In genomic region chr1:105980849-105981610, GRCm38 (mm10) we compare ENCODE assay signal across 10 mouse cellular contexts. TPM values are rescaled to one million over a fixed set of nuclear protein-coding genes. Genes with fewer than 3 reads are reported as not detected.
DNase-seq lines count a peak whose midpoint lies in the region; ATAC-seq and TF ChIP-seq lines count a peak whose summit lies in the region.
"Had no signal": no experiment of that assay in that cellular context is flagged by ENCODE, and none has a peak within 500 bp of the region (broad histone marks: within the 10 kb centered on the region; RNA-seq: fewer than 3 reads in every experiment).

No protein-coding gene starts in this region.

- H3K4me1 ChIP-seq in heart, embryonic 12.5 days (replicated peaks) = peaks cover 22% of the 10 kb centered on the region
- H3K4me1 ChIP-seq in MEL (ENCODE audit: control insufficient read depth in 1 of 2, insufficient read depth in 2 of 2, low read length in 2 of 2) = peaks cover 0 to 3% of the 10 kb centered on the region in 2 experiments; a peak in 1 of 4 replicates
- H3K4me1 ChIP-seq in liver, embryonic 12.5 days = peaks cover 8% of the 10 kb centered on the region
- H3K4me1 ChIP-seq: neural tube, embryonic 12.5 days had no signal

- 40% methylated on average over 6 of the region's 6 CpGs for WGBS in heart, embryonic 12.5 days
- 28% methylated on average over 6 of the region's 6 CpGs for WGBS in liver, embryonic 12.5 days (ENCODE audit: insufficient replicate concordance)

- ATAC-seq in heart, embryonic 12.5 days (ENCODE audit: insufficient number of reproducible peaks, low FRiP score) = no peak; the same call in 1 of the 2 replicates
- ATAC-seq in liver, embryonic 12.5 days = peak; percentile 49; the same call in 1 of the 2 replicates

- H3K36me3 ChIP-seq in heart, embryonic 12.5 days = peaks cover 7% of the 10 kb centered on the region; the same call in 1 of the 2 replicates
- H3K36me3 ChIP-seq in MEL (ENCODE audit: control insufficient read depth in 1 of 2, insufficient read depth in 2 of 2, low read length in 2 of 2) = peaks cover 0 to 2% of the 10 kb centered on the region in 2 experiments; a peak in 2 of 4 replicates
- no peaks in the 10 kb centered on the region for H3K36me3 ChIP-seq in liver, embryonic 12.5 days
- H3K36me3 ChIP-seq: neural tube, embryonic 12.5 days had no signal

- H3K27ac ChIP-seq in heart, embryonic 12.5 days (ENCODE audit: poor library complexity, severe bottlenecking) = 0 out of 2 replicates have a peak overlapping the region, but pooled peaks have one; percentile 1
- H3K27ac ChIP-seq in MEL (ENCODE audit: control insufficient read depth, low read depth, low read length) = no peak overlapping the region
- H3K27ac ChIP-seq in liver, embryonic 12.5 days = peak overlapping the region; percentile 54
- H3K27ac ChIP-seq: neural tube, embryonic 12.5 days had no signal

- TF ChIP-seq CTCF in MEL (IDR thresholded peaks at IDR 0.05 in 2 of 3, conservative IDR thresholded peaks at IDR 0.05 in 1 of 3; ENCODE audit: control insufficient read depth in 1 of 3, insufficient read depth in 1 of 3, low read depth in 2 of 3, low read length in 3 of 3, poor library complexity in 1 of 3, severe bottlenecking in 1 of 3) = no peak

- H3K4me3 ChIP-seq in heart, embryonic 12.5 days = no peak overlapping the region
- H3K4me3 ChIP-seq in MEL (ENCODE audit: control insufficient read depth in 1 of 2, insufficient read depth in 1 of 2, low read depth in 2 of 2, low read length in 2 of 2) = no peak overlapping the region
- no peak overlapping the region for H3K4me3 ChIP-seq in liver, embryonic 12.5 days
- H3K4me3 ChIP-seq: neural tube, embryonic 12.5 days had no signal

- no peak for TF ChIP-seq RAD21 in MEL (IDR thresholded peaks at IDR 0.05; ENCODE audit: low read depth, low read length)

- no peaks in the 10 kb centered on the region for H3K27me3 ChIP-seq in heart, embryonic 12.5 days (replicated peaks)
- H3K27me3 ChIP-seq in MEL (ENCODE audit: control insufficient read depth in 1 of 2, insufficient read depth in 2 of 2, low read length in 2 of 2) = no peaks in the 10 kb centered on the region
- H3K27me3 ChIP-seq in liver, embryonic 12.5 days (replicated peaks) = no peaks in the 10 kb centered on the region
- H3K27me3 ChIP-seq: neural tube, embryonic 12.5 days had no signal

- TF ChIP-seq EP300 in MEL (IDR thresholded peaks at IDR 0.05; ENCODE audit: low read depth in 1 of 2, low read length in 2 of 2) = no peak

- no peak for DNase-seq in heart, adult 18-20 months
- DNase-seq in 3134 (ENCODE audit: extremely low read depth, insufficient read length, low spot score) = peak; percentile 27
- no peak for DNase-seq in MEL (ENCODE audit: low read depth, low spot score)
- no peak for DNase-seq in frontal cortex, postnatal 36 days (ENCODE audit: low spot score in 2 of 2)
- DNase-seq in spleen, postnatal 10 days (ENCODE audit: low spot score in 2 of 2) = no peak
- no peak for DNase-seq in right cerebral cortex, postnatal 25 days
- DNase-seq: gastrocnemius, postnatal 36 days had no signal

- H3K79me2 ChIP-seq in MEL (ENCODE audit: control insufficient read depth, insufficient read depth, low read length, poor library complexity) = no peaks in the 10 kb centered on the region

- TF ChIP-seq POLR2A in MEL (IDR thresholded peaks at IDR 0.05; ENCODE audit: control insufficient read depth in 1 of 2, insufficient read depth in 1 of 2, low read depth in 1 of 2, low read length in 2 of 2, poor library complexity in 1 of 2) = no peak

- H3K9ac ChIP-seq in heart, embryonic 12.5 days = no peak overlapping the region
- H3K9ac ChIP-seq in MEL (ENCODE audit: control insufficient read depth, low read depth, low read length, poor library complexity, severe bottlenecking) = no peak overlapping the region
- no peak overlapping the region for H3K9ac ChIP-seq in liver, embryonic 12.5 days
- H3K9ac ChIP-seq: neural tube, embryonic 12.5 days had no signal

- H3K4me2 ChIP-seq in heart, embryonic 12.5 days = no peak overlapping the region
- H3K4me2 ChIP-seq in liver, embryonic 12.5 days = 0 out of 2 replicates have a peak overlapping the region, but pooled peaks have one; percentile 18
- H3K4me2 ChIP-seq: neural tube, embryonic 12.5 days had no signal

- H3K9me3 ChIP-seq in heart, embryonic 12.5 days (replicated peaks) = no peaks in the 10 kb centered on the region
- no peaks in the 10 kb centered on the region for H3K9me3 ChIP-seq in MEL (replicated peaks; ENCODE audit: insufficient read depth, low read length)
- H3K9me3 ChIP-seq in liver, embryonic 12.5 days (replicated peaks) = no peaks in the 10 kb centered on the region
- H3K9me3 ChIP-seq: neural tube, embryonic 12.5 days had no signal

TF ChIP-seq in MEL, 35 proteins besides CTCF, POLR2A, EP300 and RAD21:
- TF ChIP-seq ZKSCAN1 (IDR thresholded peaks at IDR 0.05; ENCODE audit: low read depth, low read length) (no peak), MEF2A (IDR thresholded peaks at IDR 0.05; ENCODE audit: extremely low read depth, insufficient replicate concordance, low read depth, low read length, poor library complexity, severe bottlenecking) (no peak), ZNF384 (IDR thresholded peaks at IDR 0.05; ENCODE audit: low read depth, low read length) (peak; percentile 62; the same call in 1 of the 2 replicates), SMC3 (IDR thresholded peaks at IDR 0.05; ENCODE audit: low read depth, low read length) (no peak)

RNA-seq across cellular contexts. Expression of gene Zcchc2, which starts 9.2 kb away (rescaled TPM):
- 2.0 and 2.3 TPM in 2 replicates for polyA plus RNA-seq in heart, embryonic 12.5 days (2016; fragmentation: Nextera tagmentation; extraction: Ambion mirVana)
- 1 to 10 TPM; 7.0 to 7.9 TPM for total RNA-seq in heart, adult 18-20 months (2021)
- 10.3 and 10.5 TPM in 2 replicates for total RNA-seq in MEL (2012; rRNA removed)
- polyA plus RNA-seq in MEL (2012; ENCODE audit: insufficient read depth in 1 of 2, insufficient read length in 2 of 2, low read depth in 1 of 2, low replicate concordance in 2 of 2, missing spikeins in 1 of 2) = 10 to 100 TPM; 19.1 to 25.0 TPM
- 1.7 and 1.9 TPM in 2 replicates for polyA plus RNA-seq in liver, embryonic 12.5 days (2016; fragmentation: Nextera tagmentation; extraction: Ambion mirVana)
